Mouse (Mus musculus): ENCODE results near the gene Ppp1r10.

The Ppp1r10 gene

GRCm38 (mm10) chr17:35939108-35939507, 22.9 kb downstream of the Ppp1r10 start:
- no peak for TF ChIP-seq GATA4 (IDR thresholded peaks at IDR 0.05; ENCODE audit: insufficient replicate concordance, low read length)

- TF ChIP-seq GATA4 (IDR thresholded peaks at IDR 0.05; ENCODE audit: insufficient replicate concordance, low read length): no peak
Observed at GRCm38 (mm10) chr17:35939941-35940340, 23.7 kb downstream of the Ppp1r10 start.

GRCm38 (mm10) chr17:35954665-35955064, 38.4 kb downstream of the Ppp1r10 start:
- TF ChIP-seq GATA4 (IDR thresholded peaks at IDR 0.05; ENCODE audit: insufficient replicate concordance, low read length): no peak

- no peak for TF ChIP-seq GATA4 (IDR thresholded peaks at IDR 0.05; ENCODE audit: insufficient replicate concordance, low read length)
Observed at GRCm38 (mm10) chr17:35958533-35959223, 42.4 kb downstream of the Ppp1r10 start.

GRCm38 (mm10) chr17:35963279-35963678, 47.0 kb downstream of the Ppp1r10 start:
- TF ChIP-seq GATA4 (IDR thresholded peaks at IDR 0.05; ENCODE audit: insufficient replicate concordance, low read length): no peak

GRCm38 (mm10) chr17:35967621-35968020, 51.4 kb downstream of the Ppp1r10 start:
- no peak for TF ChIP-seq GATA4 (IDR thresholded peaks at IDR 0.05; ENCODE audit: insufficient replicate concordance, low read length)

GRCm38 (mm10) chr17:35969418-35970389, 53.5 kb downstream of the Ppp1r10 start, which contains the start of gene Abcf1:
TSS of gene Abcf1 (minus strand) at chr17:35969761.
- no peak for TF ChIP-seq GATA4 (IDR thresholded peaks at IDR 0.05; ENCODE audit: insufficient replicate concordance, low read length)

- TF ChIP-seq GATA4 (IDR thresholded peaks at IDR 0.05; ENCODE audit: insufficient replicate concordance, low read length): no peak
Observed at GRCm38 (mm10) chr17:35972131-35972530, 55.9 kb downstream of the Ppp1r10 start.

- no peak for TF ChIP-seq GATA4 (IDR thresholded peaks at IDR 0.05; ENCODE audit: insufficient replicate concordance, low read length)
Observed at GRCm38 (mm10) chr17:35978811-35979400, 62.7 kb downstream of the Ppp1r10 start.

- peak; percentile 13; the same call in 1 of the 2 replicates for TF ChIP-seq GATA4 (IDR thresholded peaks at IDR 0.05; ENCODE audit: insufficient replicate concordance, low read length)
Observed at GRCm38 (mm10) chr17:35979401-35980362, 63.4 kb downstream of the Ppp1r10 start, which contains the start of the genes Gnl1 and Prr3. TSS of gene Gnl1 (plus strand) at chr17:35979851. TSS of gene Prr3 (minus strand) at chr17:35980236.

GRCm38 (mm10) chr17:35980363-35980754, 64.1 kb downstream of the Ppp1r10 start:
- TF ChIP-seq GATA4 (IDR thresholded peaks at IDR 0.05; ENCODE audit: insufficient replicate concordance, low read length): no peak

- TF ChIP-seq GATA4 (IDR thresholded peaks at IDR 0.05; ENCODE audit: insufficient replicate concordance, low read length): no peak
Observed at GRCm38 (mm10) chr17:35981776-35982175, 65.5 kb downstream of the Ppp1r10 start.
